Mouse (Mus musculus) stomach, embryonic 16.5 days (tissue): ENCODE results near the gene Ralgps2. TPM values are rescaled to one million over a fixed set of nuclear protein-coding genes. Genes with fewer than 3 reads are reported as not detected.

ENCODE experiments used
- ATAC-seq: fragments of 200-750 bp; cut with Nextera tagmentation; 2 replicates; pipeline ENCODE4 v1.8.0; 2017; ENCODE audit warnings: moderate number of reproducible peaks, moderate TSS enrichment; ENCODE audit not compliant: insufficient read depth, low FRiP score
- H3K27ac ChIP-seq: fragments of 300-500 bp; sonication (generic); 2 replicates; pipeline ENCODE4 v1.5.1; 2014; ENCODE audit warnings: low read length
- H3K27me3 ChIP-seq: fragments of 300-500 bp; sonication (generic); 2 replicates; pipeline ENCODE4 v1.6.1; 2014; ENCODE audit warnings: low read length, control low read depth, mixed read lengths; ENCODE audit not compliant: control insufficient read depth, insufficient read depth
- H3K36me3 ChIP-seq: fragments of 300-500 bp; sonication (generic); 2 replicates; pipeline ENCODE4 v1.6.1; 2014; ENCODE audit warnings: low read length; ENCODE audit not compliant: control insufficient read depth, insufficient read depth
- H3K4me1 ChIP-seq: fragments of 300-500 bp; sonication (generic); 2 replicates; pipeline ENCODE4 v1.6.1; 2014; ENCODE audit warnings: low read length, control low read depth, mixed read lengths; ENCODE audit not compliant: control insufficient read depth, insufficient read depth
- H3K4me2 ChIP-seq: fragments of 300-500 bp; sonication (generic); 2 replicates; pipeline ENCODE4 v1.6.1; 2014; ENCODE audit warnings: low read depth, low read length, mixed read lengths
- H3K4me3 ChIP-seq: fragments of 300-500 bp; sonication (generic); replicated peaks from 2 replicates; pipeline ENCODE4 v1.5.1; 2014; ENCODE audit warnings: mild to moderate bottlenecking, low read length
- H3K9ac ChIP-seq: fragments of 300-500 bp; sonication (generic); 2 replicates; pipeline ENCODE4 v1.6.1; 2014; ENCODE audit warnings: low read length
- H3K9me3 ChIP-seq: fragments of 300-500 bp; sonication (generic); replicated peaks from 2 replicates; pipeline ENCODE4 v1.6.1; 2016; ENCODE audit warnings: low read length, control low read depth; ENCODE audit not compliant: control insufficient read depth
- WGBS: fragments of 180-500 bp; shearing (Covaris S2); extraction: QIAGEN DNeasy Blood & Tissue Kit; methylation state at CpG from one replicate; pipeline ENCODE4 v1.1.7; 2014; 5-methylcytosine and 5-hydroxymethylcytosine counted together
- polyA plus RNA-seq: library from polyadenylated mRNA; unstranded; fragments of >200 nt; fragmentation: Nextera tagmentation; extraction: Ambion mirVana; gene quantifications from 2 replicates; pipeline ENCODE4 v1.2.1, GENCODE M21; 2015

The Ralgps2 gene
- polyA plus RNA-seq, 1 experiment from 2014 or later = 54.5 TPM

DNA sequence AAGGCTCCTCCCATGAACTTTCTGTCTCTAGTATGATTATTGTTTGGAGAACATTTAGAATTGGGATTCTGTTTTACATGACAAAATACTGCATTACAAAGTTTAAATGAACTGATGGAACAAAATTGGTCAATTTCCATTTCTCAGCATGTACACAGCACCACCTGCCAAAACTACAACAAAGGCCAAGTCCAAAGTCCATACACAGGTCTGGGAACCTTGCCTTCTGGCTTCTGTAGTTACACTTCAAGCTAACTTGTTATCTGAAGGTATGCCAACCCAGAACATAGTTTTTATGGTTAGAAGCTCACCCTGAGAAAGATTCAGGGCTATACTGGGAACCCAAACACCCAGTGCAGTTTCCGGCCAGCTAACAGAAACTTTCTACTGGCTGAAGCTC lies 120.2 kb downstream of the Ralgps2 start:
- peak; percentile 71 for ATAC-seq
- 79% methylated on average over 1 of the region's 1 CpGs for whole genome bisulfite sequencing

GRCm38 (mm10) chr1:156813485-156813884 lies 125.9 kb downstream of the Ralgps2 start:
- no peak overlapping the region for H3K4me2 ChIP-seq
- no peaks in the 10 kb centered on the region for H3K9me3 ChIP-seq
- no peaks in the 10 kb centered on the region for H3K4me1 ChIP-seq
- no peak overlapping the region for H3K27ac ChIP-seq
- no peak for ATAC-seq
- WGBS = 51% methylated on average over 6 of the region's 6 CpGs
- H3K27me3 ChIP-seq = no peaks in the 10 kb centered on the region
- no peak overlapping the region for H3K9ac ChIP-seq
- H3K36me3 ChIP-seq = 0 out of 2 replicates have a peak, but pooled peaks cover 6% of the 10 kb centered on the region
- no peak overlapping the region for H3K4me3 ChIP-seq

More for the DNA sequence above, 120.2 kb downstream of the Ralgps2 start:
- H3K27me3 ChIP-seq = no peaks in the 10 kb centered on the region
- H3K36me3 ChIP-seq = peaks cover 5% of the 10 kb centered on the region; the same call in 1 of the 2 replicates
- no peak overlapping the region for H3K4me2 ChIP-seq
- H3K27ac ChIP-seq = peak overlapping the region; percentile 64
- H3K9me3 ChIP-seq = no peaks in the 10 kb centered on the region
- no peak overlapping the region for H3K9ac ChIP-seq
- no peak overlapping the region for H3K4me3 ChIP-seq
- H3K4me1 ChIP-seq = no peaks in the 10 kb centered on the region

DNA sequence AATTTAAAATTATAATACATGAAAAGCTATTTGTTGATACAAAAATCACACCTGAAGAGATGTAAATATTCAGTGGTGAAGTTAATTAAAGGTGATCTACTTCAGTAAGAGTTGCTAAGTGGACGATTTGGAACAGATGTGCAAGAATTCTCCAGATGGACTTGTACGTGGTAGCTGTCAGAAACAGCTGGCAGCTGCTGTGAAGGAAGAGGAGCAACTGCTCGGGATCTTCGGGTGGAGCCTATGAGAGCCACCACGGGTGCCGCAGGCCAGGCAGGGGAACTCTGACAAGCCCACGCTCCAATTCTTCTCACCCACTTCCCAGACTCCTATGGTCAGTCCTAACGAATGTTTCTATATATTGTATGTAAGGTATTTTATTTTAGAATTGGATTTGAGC lies 126.7 kb downstream of the Ralgps2 start:
- Histone ChIP-seq H3K9ac (no peak overlapping the region), H3K27ac (no peak overlapping the region), H3K4me2 (no peak overlapping the region), H3K9me3 (no peaks in the 10 kb centered on the region), H3K4me1 (no peaks in the 10 kb centered on the region), H3K27me3 (no peaks in the 10 kb centered on the region), H3K4me3 (no peak overlapping the region), H3K36me3 (0 out of 2 replicates have a peak, but pooled peaks cover 6% of the 10 kb centered on the region)
- 47% methylated on average over 8 of the region's 8 CpGs for WGBS
- ATAC-seq = no peak

DNA sequence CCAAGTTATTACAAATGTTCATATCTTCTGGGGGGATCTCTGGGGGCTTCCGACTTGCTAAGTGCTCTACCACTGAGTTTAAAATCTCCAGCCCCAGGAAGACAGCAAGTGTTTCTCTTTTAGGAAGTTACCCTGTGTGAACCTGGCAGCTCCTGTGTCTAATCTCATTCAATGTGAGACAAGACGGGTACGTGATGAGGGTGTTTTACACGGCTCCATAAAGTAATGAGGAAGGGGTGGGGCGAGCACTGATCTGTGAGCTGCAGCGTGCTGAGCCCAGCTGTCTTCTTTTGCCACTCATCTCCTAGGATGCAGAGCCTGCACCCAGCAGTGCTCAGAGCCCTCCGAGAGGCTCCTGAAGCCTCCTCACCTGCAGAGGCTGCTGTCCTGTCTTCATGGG lies 127.5 kb downstream of the Ralgps2 start:
- Histone ChIP-seq H3K36me3 (0 out of 2 replicates have a peak, but pooled peaks cover 6% of the 10 kb centered on the region), H3K9ac (no peak overlapping the region), H3K9me3 (no peaks in the 10 kb centered on the region), H3K4me3 (no peak overlapping the region), H3K27me3 (no peaks in the 10 kb centered on the region), H3K27ac (no peak overlapping the region), H3K4me1 (no peaks in the 10 kb centered on the region), H3K4me2 (no peak overlapping the region)
- no peak for ATAC-seq
- WGBS = 80% methylated on average over 7 of the region's 7 CpGs

DNA sequence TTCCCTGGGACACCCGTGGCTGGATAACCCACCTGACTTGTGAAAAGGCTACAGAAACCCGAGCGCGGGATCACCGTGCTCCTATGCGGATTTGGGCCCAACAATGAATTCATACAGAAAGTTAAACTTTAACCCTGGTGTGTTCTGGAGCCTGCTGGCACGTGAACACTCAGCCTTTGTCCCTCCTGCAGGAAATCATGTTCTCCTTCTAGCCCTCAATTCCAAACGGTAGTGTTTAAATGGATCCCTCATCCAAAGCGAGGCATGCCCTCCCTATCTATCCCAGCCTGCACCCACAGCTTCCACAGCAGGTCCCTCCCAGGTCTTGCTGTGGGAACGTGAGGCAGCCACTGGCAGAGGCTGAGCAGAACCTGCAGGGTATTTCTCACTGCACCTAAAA lies 131.1 kb downstream of the Ralgps2 start:
- H3K27me3 ChIP-seq = no peaks in the 10 kb centered on the region
- no peak overlapping the region for H3K4me2 ChIP-seq
- H3K4me1 ChIP-seq = peaks cover 6% of the 10 kb centered on the region; the same call in 1 of the 2 replicates
- H3K4me3 ChIP-seq = no peak overlapping the region
- H3K27ac ChIP-seq = peak overlapping the region; percentile 53
- H3K36me3 ChIP-seq = no peaks in the 10 kb centered on the region
- ATAC-seq = peak; percentile 60; the same call in 1 of the 2 replicates
- no peaks in the 10 kb centered on the region for H3K9me3 ChIP-seq
- 54% methylated on average over 10 of the region's 10 CpGs for WGBS
- no peak overlapping the region for H3K9ac ChIP-seq

GRCm38 (mm10) chr1:156801276-156801675 lies 138.2 kb downstream of the Ralgps2 start:
- H3K9ac ChIP-seq = no peak overlapping the region
- no peaks in the 10 kb centered on the region for H3K9me3 ChIP-seq
- H3K27ac ChIP-seq = no peak overlapping the region
- ATAC-seq = no peak
- H3K4me3 ChIP-seq = no peak overlapping the region
- 71% methylated on average over 6 of the region's 6 CpGs for WGBS
- H3K4me2 ChIP-seq = no peak overlapping the region
- peaks cover 7% of the 10 kb centered on the region; the same call in 1 of the 2 replicates for H3K4me1 ChIP-seq
- H3K27me3 ChIP-seq = no peaks in the 10 kb centered on the region
- no peaks in the 10 kb centered on the region for H3K36me3 ChIP-seq

- Histone ChIP-seq H3K4me2 (no peak overlapping the region), H3K27me3 (no peaks in the 10 kb centered on the region), H3K9me3 (no peaks in the 10 kb centered on the region), H3K27ac (no peak overlapping the region), H3K36me3 (no peaks in the 10 kb centered on the region), H3K4me1 (no peaks in the 10 kb centered on the region), H3K9ac (no peak overlapping the region), H3K4me3 (no peak overlapping the region)
- ATAC-seq = no peak
- WGBS = 66% methylated on average over 9 of the region's 9 CpGs
These were observed 143.2 kb downstream of the Ralgps2 start for GRCm38 (mm10) chr1:156796251-156796650.

GRCm38 (mm10) chr1:156789844-156790490 lies 149.5 kb downstream of the Ralgps2 start:
- WGBS = 21% methylated on average over 5 of the region's 5 CpGs
- Histone ChIP-seq H3K36me3 (no peaks in the 10 kb centered on the region), H3K27ac (peak overlapping the region; percentile 24; the same call in 1 of the 2 replicates), H3K4me2 (no peak overlapping the region), H3K4me3 (no peak overlapping the region), H3K9me3 (no peaks in the 10 kb centered on the region), H3K27me3 (no peaks in the 10 kb centered on the region), H3K9ac (no peak overlapping the region), H3K4me1 (peaks cover 10% of the 10 kb centered on the region)
- ATAC-seq = peak; percentile 58

DNA sequence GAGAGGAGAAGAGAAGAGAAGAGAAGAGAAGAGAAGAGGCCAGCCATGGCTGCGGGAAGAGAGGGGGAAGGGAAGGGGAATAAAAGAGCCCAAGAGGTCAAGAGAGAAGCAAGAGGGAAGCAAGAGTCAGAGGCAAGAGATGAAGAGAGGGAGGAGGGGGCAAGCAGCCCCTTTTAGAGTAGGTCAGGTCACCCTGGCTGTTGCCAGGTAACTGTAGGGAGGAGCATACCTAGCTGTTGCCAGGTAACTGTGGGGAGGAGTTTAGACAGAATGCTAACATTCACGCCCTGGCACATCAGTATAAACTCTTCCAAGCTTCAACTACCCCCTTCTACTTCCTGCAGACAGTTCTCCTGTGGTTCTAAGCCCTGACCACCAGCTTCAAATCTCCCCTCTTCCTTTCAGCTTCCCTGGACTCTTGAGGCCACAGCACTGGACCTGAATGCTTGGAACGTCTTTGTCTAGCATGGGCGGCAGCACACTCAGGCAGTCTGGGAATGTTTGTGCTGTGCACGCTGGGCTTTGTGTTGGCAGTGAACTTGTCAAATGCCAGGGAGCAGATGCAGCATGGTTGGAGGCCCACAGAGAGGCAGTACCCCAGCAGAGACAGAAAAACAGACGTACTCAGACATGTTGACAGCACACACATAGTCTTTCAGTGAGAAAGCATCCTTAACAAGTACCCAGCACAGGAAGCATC lies 152.1 kb downstream of the Ralgps2 start:
- H3K9ac ChIP-seq = no peak overlapping the region
- no peaks in the 10 kb centered on the region for H3K36me3 ChIP-seq
- WGBS = 34% methylated on average over 6 of the region's 6 CpGs
- no peaks in the 10 kb centered on the region for H3K9me3 ChIP-seq
- H3K27me3 ChIP-seq = no peaks in the 10 kb centered on the region
- peaks cover 17% of the 10 kb centered on the region for H3K4me1 ChIP-seq
- H3K27ac ChIP-seq = no peak overlapping the region
- ATAC-seq = no peak
- H3K4me2 ChIP-seq = no peak overlapping the region
- H3K4me3 ChIP-seq = no peak overlapping the region
